In genomic region chr1:192784374-192784773, GRCm38 (mm10) we compare ENCODE assay signal across 7 mouse cellular contexts. TPM values are rescaled to one million over a fixed set of nuclear protein-coding genes. Genes with fewer than 3 reads are reported as not detected.
DNase-seq lines count a peak whose midpoint lies in the region; ATAC-seq and TF ChIP-seq lines count a peak whose summit lies in the region.

No protein-coding gene starts in this region.

- H3K36me3 ChIP-seq in E14TG2a.4 (ENCODE audit: insufficient read depth, low read length) = no peaks in the 10 kb centered on the region
- no peaks in the 10 kb centered on the region for H3K36me3 ChIP-seq in forebrain, embryonic 12.5 days (replicated peaks)
- no peaks in the 10 kb centered on the region for H3K36me3 ChIP-seq in hindbrain, embryonic 15.5 days
- H3K36me3 ChIP-seq in splenic B cell, adult 2 months (ENCODE audit: control insufficient read depth, insufficient read depth, low read length, poor library complexity, severe bottlenecking) = no peaks in the 10 kb centered on the region

- peak; percentile 76 for ATAC-seq in forebrain, embryonic 12.5 days (ENCODE audit: low FRiP score)
- peak; percentile 75 for ATAC-seq in hindbrain, embryonic 15.5 days (ENCODE audit: low FRiP score, low read depth)

- WGBS in forebrain, embryonic 12.5 days = 29% methylated on average over 4 of the region's 4 CpGs
- WGBS in hindbrain, embryonic 15.5 days = 26% methylated on average over 4 of the region's 4 CpGs

- no peaks in the 10 kb centered on the region for H3K9me3 ChIP-seq in E14TG2a.4 (ENCODE audit: low read length)
- no peaks in the 10 kb centered on the region for H3K9me3 ChIP-seq in forebrain, embryonic 12.5 days
- H3K9me3 ChIP-seq in hindbrain, embryonic 15.5 days = no peaks in the 10 kb centered on the region

- no peak overlapping the region for H3K4me3 ChIP-seq in E14TG2a.4 (replicated peaks; ENCODE audit: low read length)
- H3K4me3 ChIP-seq in forebrain, embryonic 12.5 days (replicated peaks) = no peak overlapping the region
- H3K4me3 ChIP-seq in hindbrain, embryonic 15.5 days = no peak overlapping the region

- TF ChIP-seq CTCF in E14TG2a.4 (conservative IDR thresholded peaks at IDR 0.05; ENCODE audit: low read length) = peak; percentile 33

- H3K4me1 ChIP-seq in E14TG2a.4 (replicated peaks; ENCODE audit: low read depth, low read length) = peaks cover 7% of the 10 kb centered on the region
- peaks cover 13% of the 10 kb centered on the region for H3K4me1 ChIP-seq in forebrain, embryonic 12.5 days
- H3K4me1 ChIP-seq in hindbrain, embryonic 15.5 days (replicated peaks) = peaks cover 16% of the 10 kb centered on the region

- H3K27ac ChIP-seq in forebrain, embryonic 12.5 days = 0 out of 2 replicates have a peak overlapping the region, but pooled peaks have one; percentile 36
- H3K27ac ChIP-seq in hindbrain, embryonic 15.5 days (replicated peaks) = no peak overlapping the region

- peak; percentile 54 for DNase-seq in adrenal gland, adult 2 months
- peak; percentile 52 to 71 for DNase-seq in left cerebral cortex, postnatal 10 days (ENCODE audit: extremely low spot score in 1 of 2, low spot score in 2 of 2)
- DNase-seq in mesoderm, embryonic 11.5 days (ENCODE audit: low read depth, low spot score) = peak; percentile 56
- DNase-seq in splenic B cell, adult 2 months (ENCODE audit: low read depth, low spot score) = peak; percentile 49

- intact Hi-C loops in left cerebral cortex, postnatal 10 days (cut with DNase I) = loop anchor here (5.0 to 10.0 kb wide), 2 partner anchors 128 to 340 kb away; no protein-coding TSS in a partner anchor

- H3K4me2 ChIP-seq in forebrain, embryonic 12.5 days = no peak overlapping the region
- H3K4me2 ChIP-seq in hindbrain, embryonic 15.5 days = no peak overlapping the region

- peaks cover 17% of the 10 kb centered on the region for H3K27me3 ChIP-seq in E14TG2a.4 (ENCODE audit: insufficient read depth, low read length)
- peaks cover 7% of the 10 kb centered on the region; the same call in 1 of the 2 replicates for H3K27me3 ChIP-seq in forebrain, embryonic 12.5 days
- no peaks in the 10 kb centered on the region for H3K27me3 ChIP-seq in hindbrain, embryonic 15.5 days
- H3K27me3 ChIP-seq in splenic B cell, adult 2 months (ENCODE audit: control insufficient read depth, insufficient read depth, low read length, poor library complexity, severe bottlenecking) = no peaks in the 10 kb centered on the region

- H3K9ac ChIP-seq in forebrain, embryonic 12.5 days = no peak overlapping the region
- H3K9ac ChIP-seq in hindbrain, embryonic 15.5 days = no peak overlapping the region

RNA-seq across cellular contexts. Expression of gene Hhat, which starts 13.4 kb away (rescaled TPM):
- 1 to 10 TPM; 4.9 to 5.6 TPM for total RNA-seq in adrenal gland, adult 2 months (2021)
- 12.8 and 15.1 TPM in 2 replicates for polyA plus RNA-seq in adrenal gland, adult 2 months (2012; rRNA removed)
- 4.4 and 7.6 TPM in 2 replicates for polyA plus RNA-seq in forebrain, embryonic 12.5 days (2016; fragmentation: Nextera tagmentation; extraction: Ambion mirVana)
- 3.5 and 3.6 TPM in 2 replicates for polyA plus RNA-seq in hindbrain, embryonic 15.5 days (2015; fragmentation: Nextera tagmentation; extraction: Ambion mirVana)
- 1 to 10 TPM; 1.7 to 1.8 TPM for total RNA-seq in left cerebral cortex, postnatal 10 days (2021)
